Mouse (Mus musculus) heart, postnatal 36 days (tissue): ENCODE measurements around the gene Gm20388. TPM values are rescaled to one million over a fixed set of nuclear protein-coding genes. Genes with fewer than 3 reads are reported as not detected.

Source experiments
- DNase-seq, 2 experiments: peaks; one replicate each; pipeline ENCODE4 v3.0.0; 2021 to 2022
- intact Hi-C: fragments of 180-260 bp; cut with DNase I; formaldehyde crosslinking; loops from one replicate; pipeline ENCODE4 v1.15.1; 2025
- total RNA-seq, 2 experiments: library from RNA; stranded (reverse); gene quantifications; 2 replicates each; pipeline ENCODE4 v1.2.3; 2021

Gene Gm20388
- total RNA-seq, 2 experiments from 2014 or later = 3.5 to 4.9 TPM

DNA sequence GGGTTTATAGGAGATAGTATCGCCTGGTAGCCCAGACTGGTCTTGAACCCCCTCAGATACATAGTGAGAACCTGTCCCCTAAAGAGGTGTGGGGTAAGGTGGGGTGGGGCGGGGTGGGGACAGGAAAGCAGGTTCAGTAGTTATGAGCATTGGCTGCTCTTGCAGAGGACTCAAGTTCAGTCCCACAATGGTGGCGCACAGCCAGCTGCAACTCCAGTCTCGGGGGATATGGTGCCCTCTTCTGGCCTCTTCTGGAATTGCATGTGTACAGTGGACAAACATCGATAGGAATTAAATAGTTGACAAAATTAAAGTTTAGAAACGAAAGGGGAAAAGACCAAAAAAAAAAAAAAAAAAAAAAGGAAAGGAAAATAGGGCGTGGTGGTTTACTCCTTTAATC lies 688.9 kb downstream of the Gm20388 start:
- intact Hi-C loops = loop anchor here (1.0 kb wide), 1 partner anchor 420 kb away; no protein-coding TSS in a partner anchor
- peak; percentile 87 to 91 for DNase-seq

DNA sequence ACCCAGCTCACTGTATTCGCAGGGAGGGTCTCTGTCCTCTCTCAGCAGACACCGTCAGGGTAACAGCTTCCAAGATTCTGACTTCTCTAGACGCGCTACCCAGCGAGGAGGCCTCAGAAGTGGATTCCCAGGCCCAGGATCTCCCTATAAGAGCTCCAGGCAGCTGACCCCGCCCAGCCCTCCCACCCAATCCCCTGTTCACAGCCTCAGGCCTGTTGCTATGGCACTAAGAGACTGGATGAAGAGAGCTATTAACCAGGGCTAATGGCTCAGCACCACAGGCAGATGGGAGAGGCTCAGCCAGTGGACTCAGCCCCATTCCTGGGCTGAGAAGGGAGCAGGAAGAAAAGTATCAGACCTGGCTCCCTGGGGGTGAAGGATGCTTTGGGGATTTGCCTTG lies 692.0 kb downstream of the Gm20388 start:
- intact Hi-C loops = no loop called here
- no peak for DNase-seq

GRCm38 (mm10) chr8:120607460-120607859 lies 696.8 kb downstream of the Gm20388 start:
- DNase-seq = no peak
- intact Hi-C loops = loop anchor here (5.0 kb wide), 1 partner anchor 305 kb away; no protein-coding TSS in a partner anchor

DNA sequence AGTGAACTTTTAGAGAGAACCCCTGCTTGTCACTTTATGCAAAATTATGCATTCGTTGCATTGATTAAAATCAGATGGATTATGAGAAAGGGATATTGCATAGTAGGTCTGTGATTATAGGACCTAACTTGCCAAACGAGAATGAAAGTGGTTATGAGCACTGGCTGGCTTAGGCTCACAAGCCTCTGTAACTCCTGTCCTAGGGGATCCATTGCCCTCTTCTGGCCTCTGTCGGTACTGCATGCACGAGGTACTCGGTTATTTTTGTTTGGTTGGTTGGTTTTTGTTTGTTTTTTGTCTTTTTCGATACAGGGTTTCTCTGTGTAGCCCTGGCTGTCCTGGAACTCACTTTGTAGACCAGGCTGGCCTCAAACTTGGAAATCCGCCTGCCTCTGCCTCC lies 697.2 kb downstream of the Gm20388 start:
- DNase-seq = peak; percentile 74 to 89
- intact Hi-C loops = loop anchor here (2.0 to 5.0 kb wide), 2 partner anchors 306 to 429 kb away; no protein-coding TSS in a partner anchor

DNA sequence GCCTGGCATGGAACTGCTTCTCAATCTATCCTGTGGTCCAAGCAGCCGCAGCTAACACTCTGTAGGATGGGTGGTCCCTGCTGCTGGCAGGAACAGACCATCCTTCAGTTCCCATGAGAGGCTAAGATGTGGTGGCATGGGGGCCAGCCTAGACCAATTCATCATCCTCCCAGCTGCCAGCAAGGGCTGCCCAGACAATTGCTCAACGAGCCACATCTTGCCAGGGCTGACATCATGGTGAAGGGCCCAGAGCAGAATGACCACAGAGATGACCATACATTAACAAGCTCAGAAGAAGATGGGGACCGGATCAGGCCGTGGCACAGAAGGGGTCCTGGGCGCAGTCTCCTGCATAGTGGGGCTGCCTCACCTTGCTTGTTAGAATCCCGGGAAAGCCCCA lies 700.2 kb downstream of the Gm20388 start:
- intact Hi-C loops = no loop called here

DNA sequence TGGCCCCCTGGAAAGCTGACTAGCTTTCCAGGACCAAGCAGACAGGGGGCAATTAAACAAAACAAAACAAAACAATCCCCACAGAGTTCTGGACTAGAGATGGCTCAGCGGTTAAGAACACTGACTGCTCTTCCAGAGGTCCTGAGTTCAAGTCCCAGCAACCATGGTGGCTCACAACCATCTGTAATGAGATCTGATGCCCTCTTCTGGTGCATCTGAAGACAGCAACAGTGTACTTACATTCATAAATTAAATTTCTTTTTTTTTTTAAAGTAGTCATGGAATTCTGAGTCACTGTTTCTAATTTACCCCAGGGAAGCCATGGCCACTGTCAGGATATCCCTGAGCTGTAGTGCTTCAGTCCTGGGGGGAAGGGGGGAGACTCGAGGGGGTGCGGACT lies 703.9 kb downstream of the Gm20388 start:
- intact Hi-C loops = no loop called here
- no peak for DNase-seq

More for the DNA sequence above, 700.2 kb downstream of the Gm20388 start:
- DNase-seq = no peak

GRCm38 (mm10) chr8:120616663-120617626 lies 706.3 kb downstream of the Gm20388 start:
- intact Hi-C loops = no loop called here
- no peak for DNase-seq

DNA sequence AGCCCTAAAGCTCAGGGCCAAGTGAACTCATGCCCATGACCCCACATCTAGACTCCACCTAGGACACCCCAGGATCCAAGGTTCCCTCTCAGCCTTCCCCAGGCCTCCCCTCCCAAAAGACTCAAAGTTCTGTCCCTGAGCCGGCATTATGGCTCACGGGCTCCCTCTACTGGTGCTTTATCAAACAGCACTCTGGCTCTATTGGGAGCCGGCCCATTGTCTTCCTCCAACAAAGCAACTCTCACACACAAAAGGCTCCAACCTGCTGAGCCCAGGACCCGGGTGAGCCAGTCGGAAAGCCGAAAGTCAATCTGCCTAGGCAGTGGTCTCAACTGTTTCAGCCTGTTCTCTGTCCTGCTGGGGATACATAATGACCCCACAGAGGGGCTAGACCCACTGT lies 707.5 kb downstream of the Gm20388 start:
- intact Hi-C loops = no loop called here

DNA sequence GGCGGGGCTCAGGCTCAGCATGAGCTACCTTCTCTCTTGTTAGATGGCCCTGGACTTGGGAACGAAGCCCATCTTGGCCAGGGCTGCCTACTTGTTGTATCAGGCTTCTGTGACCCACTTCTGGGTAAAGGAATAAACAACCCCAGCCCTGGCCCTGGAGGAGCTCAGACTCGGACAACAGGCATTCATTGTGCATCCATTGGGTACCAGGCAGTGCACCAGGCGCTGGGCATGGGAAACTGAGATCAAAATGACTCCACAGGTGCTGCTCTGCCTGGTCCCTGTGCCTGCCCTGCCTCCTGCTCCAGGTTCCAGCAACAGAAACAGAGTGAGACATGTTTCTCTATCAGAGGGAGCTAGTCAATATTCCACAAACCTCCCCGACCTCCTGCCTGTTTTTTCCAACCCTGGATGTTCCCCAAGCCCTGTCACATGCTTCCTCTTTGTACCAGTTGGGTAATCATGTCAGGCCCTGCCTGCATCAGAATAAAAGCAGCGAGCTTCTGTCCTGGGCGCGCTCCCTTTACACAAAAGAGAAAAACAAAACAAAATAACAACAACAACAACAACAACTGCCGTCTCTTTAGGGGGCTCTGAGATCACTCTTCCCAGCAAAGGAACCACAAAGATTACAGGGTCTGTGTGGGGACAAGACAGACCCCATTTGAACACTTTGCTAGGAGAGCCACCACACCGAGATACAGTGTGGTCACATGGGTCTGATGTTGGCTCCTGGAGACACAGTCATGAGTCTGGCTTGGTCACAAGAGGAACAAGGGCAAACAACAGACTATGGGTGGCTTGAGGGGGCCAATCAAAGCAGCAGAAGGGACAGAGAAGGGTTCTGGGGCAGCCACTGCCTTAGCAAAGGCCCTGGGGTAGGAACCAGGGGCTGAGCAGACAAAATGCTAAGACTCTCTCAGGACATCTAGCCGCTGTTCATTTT lies 708.9 kb downstream of the Gm20388 start:
- DNase-seq = peak; percentile 36 to 53
- intact Hi-C loops = no loop called here

More for the DNA sequence above, 707.5 kb downstream of the Gm20388 start:
- peak; percentile 75 to 80 for DNase-seq

DNA sequence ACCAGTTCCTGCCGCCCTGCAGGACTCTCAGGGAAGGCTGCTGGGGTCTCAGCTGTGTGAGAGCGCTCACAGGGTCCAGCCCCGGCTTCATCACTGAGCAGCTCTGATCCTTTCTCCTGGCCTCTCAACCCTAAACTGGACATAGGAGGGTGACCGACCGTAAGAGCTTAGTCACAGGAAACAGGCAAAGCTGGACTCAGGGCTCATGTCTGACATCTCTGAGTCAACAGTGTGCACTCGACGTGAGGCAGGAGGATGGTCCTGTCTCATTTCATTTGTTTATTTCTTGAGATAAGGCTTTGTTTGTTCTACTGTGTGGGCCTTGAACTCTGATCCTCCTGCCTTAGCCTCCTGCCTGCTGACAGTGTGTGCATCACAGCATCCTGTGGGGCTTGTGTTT lies 709.8 kb downstream of the Gm20388 start:
- no peak for DNase-seq
- intact Hi-C loops = no loop called here

GRCm38 (mm10) chr8:120622161-120622560 lies 711.5 kb downstream of the Gm20388 start:
- DNase-seq = no peak
- intact Hi-C loops = no loop called here

DNA sequence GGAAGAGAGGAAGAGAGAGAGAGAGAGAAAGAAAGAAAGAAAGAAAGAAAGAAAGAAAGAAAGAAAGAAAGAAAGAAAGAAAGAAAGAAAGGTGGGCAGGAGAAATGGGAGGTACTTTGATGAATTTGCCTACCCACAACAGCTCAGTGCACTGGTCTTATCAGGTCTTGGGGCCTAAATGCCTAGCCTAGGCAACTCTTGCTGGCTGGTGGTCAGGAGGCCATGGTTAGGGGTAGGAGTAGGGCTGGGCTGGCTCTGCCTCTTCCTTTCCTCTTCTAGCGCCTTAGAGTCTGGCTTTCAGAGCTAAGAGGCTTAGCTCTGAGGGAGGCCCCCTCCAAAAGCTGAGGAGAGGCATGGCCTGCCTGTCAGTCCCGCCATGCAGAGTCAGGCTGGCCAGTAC lies 713.0 kb downstream of the Gm20388 start:
- no peak for DNase-seq
- intact Hi-C loops = no loop called here

DNA sequence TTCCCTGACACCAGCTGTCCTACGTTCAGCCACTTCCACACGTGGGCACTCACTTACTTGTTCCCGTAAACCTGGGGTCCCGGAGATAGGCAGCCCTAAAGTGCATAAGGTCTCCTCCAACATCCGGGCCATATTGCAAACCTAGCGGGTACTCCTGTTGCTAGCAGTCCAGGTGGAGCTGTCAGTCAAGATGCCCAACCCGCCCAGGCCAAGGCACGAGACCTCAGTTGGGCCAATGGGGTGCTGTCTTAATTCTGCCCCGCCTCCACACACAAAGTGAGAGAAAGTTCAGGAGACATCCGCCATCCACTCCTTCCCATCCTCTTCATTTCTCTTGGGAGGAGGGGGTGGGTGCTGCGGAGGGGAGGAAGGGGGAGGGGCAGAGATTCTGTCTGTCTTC lies 715.8 kb downstream of the Gm20388 start:
- no peak for DNase-seq
- intact Hi-C loops = no loop called here

DNA sequence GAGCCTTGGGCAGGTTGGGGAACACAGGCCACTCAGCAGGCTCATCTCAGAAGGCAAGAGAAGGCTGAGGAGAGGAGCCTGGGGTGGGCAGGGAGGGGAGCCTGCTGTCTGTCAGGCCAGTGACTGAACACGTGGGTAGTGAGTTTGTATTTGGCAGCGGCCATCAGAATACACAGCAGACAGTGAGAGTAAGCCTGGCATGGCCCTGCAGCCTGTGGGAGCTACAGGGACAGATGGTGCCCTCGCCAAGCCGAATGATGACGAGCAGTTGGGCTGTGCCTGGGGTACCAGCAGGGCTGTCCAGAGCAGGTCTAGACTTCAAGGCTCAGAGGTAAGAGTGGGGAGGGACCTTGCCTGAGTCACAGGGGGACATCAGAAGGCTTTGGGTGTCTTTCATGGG lies 716.7 kb downstream of the Gm20388 start:
- DNase-seq = no peak
- intact Hi-C loops = no loop called here

- no peak for DNase-seq
- intact Hi-C loops = no loop called here
Observed at GRCm38 (mm10) chr8:120630031-120630430, 719.4 kb downstream of the Gm20388 start.

DNA sequence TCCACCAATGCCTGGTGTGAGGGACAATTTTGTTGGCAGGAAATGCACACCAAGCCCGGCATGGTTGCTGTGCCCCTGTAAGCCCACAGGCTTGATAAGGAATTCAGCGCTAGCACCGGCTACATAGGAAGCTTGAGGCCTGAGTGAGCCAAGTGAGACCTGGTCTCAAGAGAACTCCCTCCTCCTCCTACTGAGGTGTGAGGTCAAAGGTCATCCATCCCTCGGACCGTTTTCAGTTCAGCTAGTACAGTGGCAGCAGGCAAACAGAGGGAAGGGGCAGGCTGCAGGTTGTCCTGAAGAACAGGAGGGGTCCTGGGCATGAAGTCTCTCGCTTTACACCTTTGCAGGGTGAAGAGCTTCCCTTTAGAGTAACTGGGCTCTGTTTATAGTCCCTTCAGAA lies 720.2 kb downstream of the Gm20388 start:
- intact Hi-C loops = no loop called here
- DNase-seq = no peak

GRCm38 (mm10) chr8:120631441-120632375 lies 721.1 kb downstream of the Gm20388 start:
- no peak for DNase-seq

DNA sequence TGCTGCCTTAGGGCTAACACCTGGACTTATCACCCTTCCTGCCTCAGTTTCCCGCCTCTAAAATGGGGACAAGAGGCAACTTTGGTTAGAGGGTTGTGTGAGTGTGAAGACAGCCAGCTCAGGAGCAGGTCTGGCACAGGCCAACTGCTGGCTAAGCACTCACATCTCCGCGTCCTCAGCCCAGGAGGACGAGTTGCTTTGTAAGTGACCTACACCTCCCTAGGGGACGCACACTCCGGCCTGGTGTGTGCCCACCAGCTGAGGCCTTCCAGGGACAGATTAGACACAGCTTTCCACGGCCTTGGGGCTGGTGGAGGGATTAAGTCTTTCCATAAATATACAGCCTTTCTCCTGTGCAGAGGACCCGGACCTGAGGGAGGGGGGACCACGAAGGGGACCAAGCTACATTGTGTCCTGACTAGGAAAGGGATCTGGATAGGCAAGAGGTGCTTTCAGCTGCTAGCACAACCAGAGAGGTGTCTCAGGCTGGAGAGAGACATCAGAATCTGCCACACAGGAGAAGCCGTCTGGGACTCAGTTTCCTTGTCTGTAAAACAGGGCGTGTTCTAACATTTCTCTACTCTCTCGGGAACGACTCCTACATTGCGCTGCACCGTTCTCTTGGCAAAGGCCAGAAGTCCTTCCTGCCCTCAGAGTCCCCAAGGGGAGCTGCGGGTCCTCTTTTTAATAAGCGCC lies 722.5 kb downstream of the Gm20388 start:
- no peak for DNase-seq
- intact Hi-C loops = no loop called here

More at GRCm38 (mm10) chr8:120631441-120632375, 721.1 kb downstream of the Gm20388 start:
- intact Hi-C loops = no loop called here

- DNase-seq = no peak
- intact Hi-C loops = no loop called here
Observed at GRCm38 (mm10) chr8:120633665-120634271, 723.1 kb downstream of the Gm20388 start.
